Mouse (Mus musculus): ENCODE data around the gene Ccdc169.

Gene Ccdc169

DNA sequence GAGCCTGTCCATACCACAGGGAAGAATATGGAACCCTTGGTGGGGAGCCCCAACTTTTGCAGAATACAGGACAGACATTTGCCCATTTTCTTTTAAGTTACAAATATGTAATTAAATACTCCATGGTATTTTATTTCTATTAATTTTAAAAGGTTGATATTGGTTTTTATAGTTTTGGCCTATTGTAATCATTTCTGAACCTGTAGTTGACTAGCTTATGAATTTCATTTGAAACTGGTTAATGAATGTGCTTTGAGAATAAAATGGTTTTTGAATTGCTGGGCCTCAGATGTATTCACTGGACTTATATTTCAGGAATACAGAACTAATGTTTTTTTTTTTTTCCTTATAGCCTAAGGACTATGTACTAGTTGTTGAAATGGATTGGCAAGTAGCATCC is at the start of gene Ccdc169:
Gene Ccdc169, plus strand, starts transcription at position 301 of the 400 bp plus-strand sequence.
- no peak for DNase-seq (ENCODE audit: low spot score)

DNA sequence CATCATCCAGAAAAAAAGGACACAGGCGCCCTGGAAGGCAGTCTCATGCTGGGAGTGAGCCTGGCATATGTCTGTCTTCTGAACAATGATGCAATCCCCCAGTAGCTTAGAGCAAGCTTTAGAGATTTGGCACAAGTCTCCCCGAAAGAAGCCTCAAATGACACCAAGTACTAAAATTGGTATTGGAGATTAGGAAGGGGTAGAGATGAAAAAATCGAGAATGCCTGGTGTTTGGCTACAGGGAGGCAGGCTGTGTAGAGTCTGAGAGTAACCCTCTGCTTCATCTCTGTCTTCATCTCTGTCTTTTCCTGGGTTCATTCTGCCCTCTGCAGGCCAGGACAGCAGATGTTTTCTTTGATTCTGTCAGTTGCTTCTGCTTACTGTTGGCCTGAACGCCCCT is 49.8 kb upstream of the Ccdc169 start:
- DNase-seq (ENCODE audit: low spot score), result no peak

DNA sequence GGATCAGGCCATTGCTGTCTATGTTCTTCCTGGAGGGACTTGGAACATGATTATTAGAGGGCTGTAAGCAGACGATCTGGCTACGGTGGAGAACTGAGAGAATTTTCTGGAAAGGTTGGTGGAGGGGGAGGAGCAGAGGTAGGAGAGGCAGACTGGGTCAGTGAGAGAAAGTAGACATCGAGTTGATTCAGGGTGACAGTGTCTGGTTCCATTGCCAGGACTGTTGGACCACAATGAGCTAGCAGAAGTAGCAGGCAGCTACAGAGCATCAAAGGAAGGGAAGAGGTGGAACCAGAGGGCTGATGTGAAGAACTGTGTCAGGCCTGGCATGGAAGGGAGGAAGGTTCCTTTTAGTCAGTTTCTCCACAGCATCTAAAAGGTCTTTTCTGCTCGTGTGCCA is 48.8 kb upstream of the Ccdc169 start:
- no peak for DNase-seq (ENCODE audit: low spot score)

DNA sequence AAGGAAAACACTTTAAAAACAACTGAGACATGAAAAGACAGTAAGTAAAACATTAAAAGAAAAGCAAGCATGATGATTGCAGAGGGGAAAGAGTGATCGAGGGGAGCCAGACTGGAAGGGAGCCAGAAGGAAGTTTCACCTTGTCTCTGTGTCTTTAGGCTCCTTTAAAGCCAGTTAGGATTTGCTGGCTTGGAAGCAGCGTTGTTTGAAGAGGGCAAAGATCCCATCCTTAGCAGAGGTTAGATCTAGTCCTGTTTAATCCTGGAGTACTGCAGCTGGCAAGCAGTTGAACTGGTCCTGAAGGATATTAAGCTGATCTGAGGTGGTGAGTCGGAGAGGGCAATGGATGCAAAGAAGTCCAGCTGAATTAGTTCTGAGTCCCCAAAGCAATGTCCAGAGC is 48.3 kb upstream of the Ccdc169 start:
- no peak for DNase-seq (ENCODE audit: low spot score)

DNA sequence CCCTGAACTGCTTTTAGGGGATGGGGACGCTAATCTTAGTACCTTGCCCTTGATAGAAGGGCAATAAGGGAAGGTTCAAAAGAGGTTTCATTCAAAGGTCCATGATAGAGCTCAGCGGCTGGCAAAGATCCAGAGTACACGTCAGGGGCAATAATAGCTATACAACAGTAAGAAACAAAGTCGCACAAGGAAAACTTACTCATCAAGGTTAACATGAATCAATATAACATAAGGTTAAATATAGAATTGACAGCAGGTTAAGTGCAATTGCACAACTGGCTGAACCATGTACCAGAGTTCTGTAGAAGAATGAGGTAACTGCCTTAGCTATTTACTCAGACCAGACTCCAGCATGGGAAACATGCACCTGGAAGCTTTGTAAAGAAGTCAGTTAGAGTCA is 47.8 kb upstream of the Ccdc169 start:
- DNase-seq (ENCODE audit: low spot score), result no peak

DNA sequence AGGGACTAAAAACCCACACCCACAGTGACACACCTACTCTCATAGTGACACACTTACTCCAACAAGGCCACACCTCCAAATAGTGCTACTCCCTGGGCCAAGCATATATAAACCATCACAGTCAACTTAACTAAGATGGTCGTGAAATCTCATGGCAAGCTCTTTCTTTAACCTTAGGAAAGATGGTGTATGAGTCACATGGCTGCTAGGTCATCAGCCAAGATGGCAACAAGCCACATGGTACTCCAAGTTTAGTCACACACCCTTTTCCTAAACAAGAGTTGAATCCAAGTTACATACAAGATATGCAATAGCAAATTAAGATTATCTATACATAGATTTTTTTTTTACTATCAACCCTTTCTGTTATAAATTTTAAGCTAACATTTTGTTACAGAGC is 44.0 kb upstream of the Ccdc169 start:
- no peak for DNase-seq (ENCODE audit: low spot score)

DNA sequence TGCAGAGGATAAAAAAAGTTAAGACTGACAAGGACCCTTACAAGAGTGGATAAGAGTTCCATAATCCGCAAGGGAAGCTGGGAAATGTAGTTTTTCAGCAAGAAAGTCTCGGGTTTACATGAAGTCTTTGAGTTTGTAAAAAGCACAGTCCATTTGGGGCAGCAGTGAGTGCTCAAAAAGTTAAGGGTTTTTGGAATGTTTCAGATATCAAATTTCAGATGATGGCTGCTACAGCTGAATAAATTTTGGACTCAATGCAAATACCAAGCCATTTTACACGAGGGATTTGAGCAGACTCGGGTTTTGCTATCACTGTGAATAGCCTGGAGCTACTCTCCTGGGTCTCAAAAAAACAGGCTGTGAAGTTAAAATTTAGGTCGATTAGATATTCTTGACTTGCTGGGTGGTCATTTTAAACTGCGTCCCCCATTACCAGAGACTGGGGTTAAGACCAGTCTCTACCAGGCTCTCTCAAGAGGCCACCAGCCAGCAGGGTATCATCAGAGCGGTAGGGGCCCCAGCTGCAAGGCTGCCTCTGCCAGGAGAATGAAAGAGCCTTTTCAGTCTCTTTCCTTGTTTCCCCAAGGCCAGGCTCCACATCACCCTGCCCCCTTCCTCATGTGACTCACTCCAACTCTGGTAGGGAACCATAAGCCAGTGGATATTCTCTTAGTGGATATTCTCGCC is 41.0 kb upstream of the Ccdc169 start:
- peak; percentile 49 for DNase-seq (ENCODE audit: low spot score)

DNA sequence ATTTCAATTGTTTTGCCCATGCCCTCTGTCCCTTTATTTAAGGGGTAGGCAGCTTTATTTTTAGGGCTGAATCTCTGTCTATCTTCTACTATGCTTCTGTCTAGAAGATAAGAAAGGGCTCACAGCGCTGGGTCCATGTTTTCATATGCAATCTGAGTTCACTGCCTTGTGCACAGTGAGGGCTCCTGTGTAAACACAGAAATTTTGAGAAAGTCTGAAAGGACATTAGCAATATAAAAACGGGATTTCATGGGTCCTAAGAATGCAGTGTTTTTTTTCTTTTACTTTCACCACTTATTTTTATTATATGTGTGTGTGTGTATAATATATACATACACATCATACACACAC is 40.5 kb upstream of the Ccdc169 start:
- DNase-seq (ENCODE audit: low spot score), result no peak

DNA sequence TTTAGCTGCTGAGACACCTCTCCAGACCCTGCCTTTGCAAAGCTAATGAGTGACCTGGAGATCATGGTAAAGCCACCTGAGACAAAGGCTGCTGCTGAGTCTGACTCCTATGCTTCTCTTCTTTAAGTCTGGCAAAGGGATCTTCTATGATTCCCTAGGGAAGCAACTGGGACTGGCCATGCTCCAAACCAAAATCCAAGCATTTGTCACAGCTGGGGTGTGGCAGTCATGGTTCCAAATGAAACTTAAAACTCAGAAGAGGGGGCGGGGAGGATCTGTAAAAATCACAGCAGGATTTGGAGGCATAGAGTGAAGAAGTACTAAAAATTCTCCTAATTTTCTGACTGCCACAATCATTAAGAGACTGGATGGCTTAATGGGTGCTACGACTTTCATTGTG is 40.0 kb upstream of the Ccdc169 start:
- DNase-seq (ENCODE audit: low spot score), result no peak

DNA sequence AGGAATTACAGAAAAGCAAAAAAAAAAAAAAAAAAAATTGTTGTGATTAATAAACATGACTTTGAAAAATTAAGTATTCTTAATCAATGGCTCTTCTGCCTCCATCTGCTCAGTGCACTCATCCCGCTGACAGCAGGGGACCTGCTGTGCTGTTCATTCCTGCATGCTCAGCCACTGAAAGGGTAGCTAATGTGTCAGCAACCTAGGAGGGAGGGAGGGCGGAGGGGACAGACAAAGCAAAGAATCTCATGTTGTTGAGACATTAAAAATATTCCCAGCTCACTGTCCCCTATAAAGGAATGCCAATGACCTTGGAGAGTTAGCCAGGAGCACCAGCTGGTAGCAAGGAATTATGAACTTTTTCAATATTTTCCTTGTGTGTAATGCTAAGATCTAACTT is 39.1 kb upstream of the Ccdc169 start:
- peak; percentile 58 for DNase-seq (ENCODE audit: low spot score)

DNA sequence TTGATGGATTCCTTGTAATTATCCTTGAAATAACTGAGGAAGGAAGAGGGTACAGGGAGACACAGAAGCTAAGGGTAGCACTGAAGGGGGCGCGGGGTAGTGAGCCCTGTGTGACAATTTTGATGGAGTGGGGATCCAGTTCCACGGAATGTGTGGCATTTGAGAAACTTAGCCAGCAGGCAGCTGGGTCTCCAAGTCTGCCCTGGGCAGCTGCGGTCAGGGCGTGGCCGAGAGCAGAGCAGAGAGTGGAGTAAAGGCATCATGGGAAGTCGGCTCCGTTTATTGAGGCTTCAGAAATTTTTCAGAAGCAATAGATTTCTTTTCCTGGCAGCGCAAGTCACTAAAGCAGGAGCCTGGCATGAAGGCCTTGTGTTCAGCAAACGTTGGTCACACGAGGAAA is 38.1 kb upstream of the Ccdc169 start:
- no peak for DNase-seq (ENCODE audit: low spot score)

DNA sequence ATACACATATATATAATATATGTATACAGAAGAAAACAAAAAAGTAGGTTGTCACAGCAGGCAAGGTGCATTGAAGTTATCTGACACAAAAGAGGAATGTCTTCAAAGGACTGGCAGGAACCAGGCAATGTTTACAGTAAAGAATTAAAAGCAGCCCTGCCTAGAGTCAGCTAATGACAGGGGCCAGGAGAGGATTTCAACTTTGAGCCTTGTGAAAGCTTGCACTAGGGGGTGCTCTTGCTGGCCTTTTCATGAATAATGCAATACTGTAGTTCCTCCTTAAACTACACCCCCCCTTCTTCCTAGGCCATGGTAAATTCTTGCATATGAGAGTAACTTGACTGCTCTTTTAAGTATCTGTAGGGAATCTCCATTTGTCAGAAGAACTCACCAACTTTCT is 36.0 kb upstream of the Ccdc169 start:
- no peak for DNase-seq (ENCODE audit: low spot score)

DNA sequence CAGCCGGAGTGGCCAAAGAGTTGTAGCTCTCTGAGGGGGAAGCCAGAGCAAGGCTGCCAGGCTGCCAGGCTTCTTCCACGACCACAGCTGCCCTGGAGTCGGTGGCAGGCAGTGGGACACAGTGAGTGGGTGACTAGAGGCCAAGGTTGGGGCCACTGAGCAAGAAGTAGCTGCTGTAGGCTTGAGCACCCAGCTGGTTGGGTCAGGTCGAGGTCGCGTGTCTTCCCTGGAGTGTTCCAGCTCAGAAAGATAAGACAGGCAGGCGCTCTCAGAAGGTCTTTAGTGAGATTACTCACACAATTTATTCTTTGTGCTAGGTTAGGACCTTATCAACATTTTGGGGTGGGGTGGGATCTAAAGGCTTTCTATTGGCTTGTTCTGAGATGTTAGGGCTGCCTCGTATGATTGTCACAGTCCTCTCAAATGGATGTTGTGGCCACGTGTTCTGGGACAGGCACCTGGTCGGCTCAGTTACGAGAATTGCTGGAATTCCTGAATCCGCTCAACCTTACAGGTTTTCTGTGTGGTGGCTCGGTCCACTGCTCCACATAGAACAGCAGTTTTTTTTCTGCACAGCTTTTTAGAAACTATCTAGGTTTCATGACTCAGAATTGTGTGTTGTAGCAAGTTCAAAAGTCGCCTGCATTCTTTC is 31.6 kb upstream of the Ccdc169 start:
- no peak for DNase-seq (ENCODE audit: low spot score)

DNA sequence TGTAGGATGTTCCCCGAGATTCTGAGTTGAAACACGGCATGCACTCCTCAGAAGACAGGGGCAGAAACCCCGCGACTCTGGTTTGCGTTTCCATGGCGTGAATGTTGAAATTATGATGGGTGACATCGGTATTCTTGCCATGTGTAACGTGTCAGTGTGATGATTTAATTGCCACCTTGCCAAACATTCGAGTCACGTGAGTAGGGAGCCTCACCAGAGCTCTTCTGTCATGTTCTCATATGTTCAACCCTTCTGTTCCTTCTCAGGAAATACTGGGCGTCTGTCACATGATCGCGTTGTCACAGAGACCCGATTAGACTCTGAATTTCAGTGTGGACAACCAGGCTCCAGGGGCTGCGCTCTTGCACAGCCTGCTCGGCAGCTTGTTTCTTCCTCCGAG is 31.1 kb upstream of the Ccdc169 start:
- DNase-seq (ENCODE audit: low spot score), result no peak

DNA sequence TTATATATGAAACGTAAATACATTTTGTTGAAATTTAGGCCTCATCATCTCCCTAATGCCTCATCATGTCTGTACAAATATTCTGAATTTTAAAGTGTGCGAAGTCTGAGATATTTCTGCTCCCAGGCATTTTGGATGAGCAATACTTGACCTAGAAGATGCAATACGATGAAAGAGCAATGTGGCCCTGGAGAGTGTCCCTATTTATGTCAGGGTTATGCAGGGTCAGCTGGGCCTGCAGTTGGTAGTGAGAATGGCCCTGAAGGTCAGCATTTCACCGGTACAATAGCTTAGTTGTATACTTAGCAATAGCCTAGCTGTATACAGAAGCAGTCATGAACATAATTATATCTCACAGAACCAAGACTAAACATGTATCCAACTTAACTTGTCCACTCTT is 28.0 kb upstream of the Ccdc169 start:
- no peak for DNase-seq (ENCODE audit: low spot score)

DNA sequence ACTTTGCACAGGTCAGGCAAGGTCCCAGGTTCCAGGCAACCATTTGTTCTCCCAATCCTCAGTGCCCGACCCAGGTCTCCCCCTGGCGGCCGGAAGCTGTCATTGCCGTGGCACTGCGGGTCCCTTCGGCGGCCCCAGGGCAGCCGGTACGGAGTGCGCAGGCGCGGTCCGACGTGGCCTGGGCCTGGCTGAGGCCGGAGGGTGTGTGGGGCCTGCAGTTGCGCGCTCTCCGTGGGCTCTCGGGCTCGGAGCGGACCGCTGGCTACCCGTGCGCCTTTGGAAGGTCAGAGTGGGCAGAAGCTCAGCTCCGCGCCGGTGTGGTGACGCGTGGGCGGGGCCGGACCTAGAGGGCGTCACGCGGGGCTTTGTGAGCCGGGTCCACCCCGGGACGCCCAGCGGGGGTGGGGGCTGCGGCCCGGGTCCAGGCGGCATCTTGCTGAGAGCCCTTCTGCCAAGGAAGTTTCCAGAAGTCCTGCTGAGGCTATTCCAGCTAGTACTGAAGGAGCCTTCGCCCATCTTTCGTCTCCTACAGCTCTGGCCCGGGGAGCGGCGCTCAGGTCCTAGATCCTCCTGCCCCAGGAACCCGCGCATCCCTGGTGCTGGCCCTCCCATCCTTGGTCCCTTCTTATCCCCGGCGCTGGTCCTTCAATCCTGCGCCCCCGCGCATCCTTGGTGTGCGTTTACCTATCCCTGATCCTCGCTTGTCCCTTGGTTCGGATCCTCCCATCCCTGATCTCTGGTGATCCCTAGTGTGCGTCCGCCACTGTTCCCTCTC is 25.0 kb upstream of the Ccdc169 start, which contains the start of gene Spg20:
Gene Spg20, plus strand, starts transcription at position 174 of the 775 bp plus-strand sequence.
- peak; percentile 95 for DNase-seq (ENCODE audit: low spot score)

DNA sequence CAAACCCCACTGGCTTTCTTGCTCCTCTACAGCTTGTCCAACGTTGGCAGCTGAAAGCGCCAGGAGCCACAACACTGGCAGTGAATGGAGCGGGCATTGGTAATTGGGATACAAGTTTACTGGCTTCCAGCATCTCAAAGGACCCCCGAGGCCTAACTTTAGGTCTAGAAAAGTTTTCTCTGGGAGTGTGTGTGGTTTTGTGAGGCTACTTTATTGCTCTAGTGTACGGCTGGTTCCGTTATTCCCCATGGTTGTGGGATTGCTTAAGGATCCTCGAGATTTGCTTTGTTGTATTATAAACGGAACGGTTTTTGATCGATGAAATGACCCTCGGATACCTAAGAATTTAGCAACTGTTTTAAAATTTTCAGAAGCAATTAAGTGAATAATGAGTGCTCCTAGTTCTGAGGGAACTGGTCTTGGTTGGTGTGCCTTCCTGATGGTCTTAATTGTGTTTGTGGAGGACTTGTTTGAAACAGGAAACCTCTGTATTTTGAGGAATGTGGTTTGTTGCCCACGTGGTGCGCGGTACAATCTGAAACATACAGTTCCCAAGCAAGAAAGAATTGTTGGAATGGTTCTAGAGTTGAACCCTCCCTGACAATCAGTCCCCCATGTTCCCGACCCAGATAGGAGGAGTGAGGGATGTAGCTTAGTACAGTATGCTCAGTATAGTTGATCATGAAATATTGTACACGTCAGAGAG is 24.3 kb upstream of the Ccdc169 start:
- peak; percentile 58 for DNase-seq (ENCODE audit: low spot score)

DNA sequence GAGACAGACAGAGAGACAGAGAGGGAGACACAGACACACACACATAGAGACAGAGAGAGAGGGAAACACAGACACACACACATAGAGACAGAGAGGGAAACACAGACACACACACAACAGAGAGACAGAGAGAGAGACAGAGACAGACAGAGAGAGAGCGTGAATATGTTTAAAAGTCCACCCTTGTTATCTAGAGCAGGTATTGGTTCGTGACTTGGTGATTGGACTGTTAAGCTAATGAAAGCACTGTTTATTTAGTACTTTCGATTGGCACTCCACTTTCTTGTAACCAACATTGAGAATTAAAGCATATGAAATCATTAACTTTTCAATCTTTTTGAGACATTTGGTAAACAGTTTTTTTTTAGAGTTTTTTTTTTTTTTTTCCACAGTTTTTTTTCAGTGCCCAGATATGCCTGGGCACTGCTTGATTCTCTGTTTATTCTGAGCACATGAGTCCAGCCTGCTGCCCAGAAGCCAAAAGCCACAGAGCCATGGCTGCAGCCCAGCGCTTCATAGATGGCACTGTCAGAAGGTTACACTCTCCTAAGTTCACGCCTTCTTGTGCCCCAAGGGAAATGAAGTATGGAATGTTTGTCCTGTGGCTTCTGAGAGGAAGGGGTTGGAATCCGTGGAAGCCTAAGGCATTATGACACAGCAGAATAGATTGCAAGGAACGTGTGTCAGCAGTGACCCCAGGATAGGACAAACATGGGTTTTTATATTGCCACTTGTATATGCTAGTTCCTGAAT is 22.6 kb upstream of the Ccdc169 start:
- no peak for DNase-seq (ENCODE audit: low spot score)

DNA sequence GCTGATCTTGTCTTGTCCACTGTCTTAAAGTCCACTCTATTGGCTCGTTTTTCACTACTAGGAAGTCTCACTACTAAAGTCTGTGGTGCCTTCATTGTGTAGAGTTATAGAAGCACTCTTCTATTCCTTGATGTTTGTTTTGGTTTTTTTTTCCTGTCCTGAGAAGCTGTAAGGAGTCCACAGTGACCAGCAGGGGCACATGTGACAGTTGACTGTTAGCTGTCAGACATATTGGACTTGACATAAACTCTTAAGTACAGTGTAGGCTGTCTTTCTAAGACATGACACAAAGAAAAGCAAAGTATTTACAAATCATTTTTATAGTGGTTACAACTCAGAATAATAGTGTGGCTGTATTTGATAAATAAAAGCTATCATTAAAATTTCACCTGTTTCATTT is 22.1 kb upstream of the Ccdc169 start:
- no peak for DNase-seq (ENCODE audit: low spot score)

DNA sequence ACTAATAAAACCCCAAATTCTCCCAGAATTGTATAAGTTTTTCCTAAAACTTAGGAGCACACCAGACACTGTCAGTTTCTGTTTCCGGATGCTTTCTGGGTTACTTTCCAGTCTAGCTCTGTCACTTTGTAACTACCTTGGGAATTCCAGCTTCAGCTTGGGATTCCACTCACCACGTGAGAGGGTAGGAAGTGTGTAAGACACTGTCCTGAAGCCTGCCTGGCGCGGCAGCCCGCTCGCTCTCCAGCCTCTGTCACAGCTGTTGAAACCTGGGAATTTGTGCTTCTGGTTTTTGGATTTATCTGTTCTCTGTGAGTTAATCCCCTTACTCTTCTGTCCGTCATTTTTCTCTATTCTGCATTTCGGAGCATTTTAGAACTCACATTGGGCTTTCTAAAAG is 21.1 kb upstream of the Ccdc169 start:
- DNase-seq (ENCODE audit: low spot score), result no peak

DNA sequence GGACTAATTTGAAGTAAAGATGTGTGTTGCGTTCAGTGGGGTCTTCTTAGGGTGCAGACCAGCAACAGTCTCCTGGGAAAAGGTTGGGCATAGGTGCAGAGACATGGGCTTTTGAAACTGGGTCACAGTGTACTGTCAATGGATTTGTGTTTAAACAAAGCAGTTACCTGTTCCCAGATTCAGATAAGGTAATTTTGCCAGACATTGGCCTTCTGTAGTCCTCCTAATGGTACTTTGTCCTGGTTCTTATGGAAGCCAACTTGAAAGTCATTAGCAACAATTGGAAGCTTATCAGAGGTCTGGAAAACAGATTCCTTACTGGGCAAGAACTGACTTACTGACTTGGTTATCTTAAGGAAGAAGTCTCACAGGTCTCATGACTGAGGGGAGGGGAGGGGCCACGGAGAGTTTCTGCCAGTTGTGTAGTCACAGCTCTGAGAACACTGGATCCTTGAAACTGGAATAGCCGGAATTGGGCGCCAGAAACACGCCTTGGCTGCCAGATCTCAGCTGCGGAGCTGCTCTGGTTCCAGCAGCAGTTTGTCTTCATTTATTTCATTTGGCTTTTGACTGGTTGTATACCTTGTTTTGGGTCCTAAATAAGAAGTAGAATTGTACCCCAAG is 17.8 kb upstream of the Ccdc169 start:
- DNase-seq (ENCODE audit: low spot score), result no peak
